Mouse (Mus musculus) testis, adult 2 months (tissue): Measurements from ENCODE around the gene Ildr1.

Experiments
- CTCF ChIP-seq: fragments of 200-500 bp; IDR thresholded peaks from 2 replicates; pipeline ENCODE4 v1.5.1; 2012; ENCODE audit warnings: low read depth, mild to moderate bottlenecking, inconsistent platforms, low read length, moderate library complexity; ENCODE audit not compliant: control insufficient read depth, insufficient read depth, insufficient replicate concordance
- POLR2A ChIP-seq: fragments of 200-500 bp; IDR thresholded peaks from 2 replicates; pipeline ENCODE4 v1.6.1; 2012; ENCODE audit warnings: low read depth, mild to moderate bottlenecking, inconsistent platforms, low read length, moderate library complexity; ENCODE audit not compliant: control insufficient read depth

GRCm38 (mm10) chr16:36732572-36732971 is 38.8 kb downstream of the Ildr1 start:
- TF ChIP-seq CTCF = no peak
- TF ChIP-seq POLR2A = no peak
